In genomic region chr16:9056430-9056829, GRCm38 (mm10) we compare ENCODE assay signal across 19 mouse cellular contexts.
A peak's percentile ranks its signal among the peaks of the same experiment; 100 is the strongest.
DNase-seq lines count a peak whose midpoint lies in the region; ATAC-seq lines count a peak whose summit lies in the region.
"Had no signal": no experiment of that assay in that cellular context is flagged by ENCODE, and none has a peak within 500 bp of the region (broad histone marks: within the 10 kb centered on the region; RNA-seq: fewer than 3 reads in every experiment).

No protein-coding gene starts in this region.

- H3K4me2 ChIP-seq in heart, embryonic 13.5 days, result peak overlapping the region; percentile 56
- H3K4me2 ChIP-seq: forebrain, embryonic 13.5 days; hindbrain, embryonic 13.5 days had no signal

- WGBS in heart, embryonic 13.5 days, result 76% methylated on average over 3 of the region's 3 CpGs

- H3K9me3 ChIP-seq in heart, embryonic 13.5 days, result no peaks in the 10 kb centered on the region
- H3K9me3 ChIP-seq: embryonic facial prominence, embryonic 10.5 days; forebrain, embryonic 13.5 days; hindbrain, embryonic 13.5 days had no signal

- no peak overlapping the region for H3K4me3 ChIP-seq in heart, embryonic 13.5 days
- H3K4me3 ChIP-seq: embryonic facial prominence, embryonic 10.5 days; forebrain, embryonic 13.5 days; hindbrain, embryonic 13.5 days had no signal

- no peak for ATAC-seq in heart, embryonic 13.5 days (ENCODE audit: extremely low read depth, insufficient number of reproducible peaks, low FRiP score, low TSS enrichment)
- ATAC-seq: forebrain, embryonic 13.5 days; forebrain, postnatal 0 days; hindbrain, postnatal 0 days had no signal

- peak; percentile 10 to 11 for DNase-seq in frontal cortex, postnatal 36 days (ENCODE audit: low spot score in 2 of 2)
- no peak for DNase-seq in frontal cortex, postnatal 25 days (ENCODE audit: low spot score in 2 of 2)
- DNase-seq in heart, postnatal 4 days, result no peak
- peak; percentile 14 to 15 for DNase-seq in right cerebral cortex, adult 2 months (ENCODE audit: low spot score in 2 of 2)
- DNase-seq in right cerebral cortex, postnatal 14 days, result no peak
- DNase-seq in retina, postnatal 1 day, result no peak
- DNase-seq: adrenal gland, adult 2 months; adrenal gland, postnatal 25 days; cerebellum, adult 2 months; cerebellum, postnatal 10 days; forebrain, postnatal 0 days; gastrocnemius, postnatal 36 days; heart, adult 18-20 months; kidney, adult 11 months had no signal

- H3K9ac ChIP-seq in heart, embryonic 13.5 days, result no peak overlapping the region
- H3K9ac ChIP-seq: forebrain, embryonic 13.5 days; forebrain, postnatal 0 days; hindbrain, embryonic 13.5 days had no signal

- no peaks in the 10 kb centered on the region for H3K36me3 ChIP-seq in heart, embryonic 13.5 days
- H3K36me3 ChIP-seq: embryonic facial prominence, embryonic 10.5 days; hindbrain, embryonic 13.5 days had no signal

- H3K27me3 ChIP-seq in heart, embryonic 13.5 days (replicated peaks), result no peaks in the 10 kb centered on the region
- H3K27me3 ChIP-seq: forebrain, embryonic 13.5 days; hindbrain, embryonic 13.5 days had no signal

- H3K27ac ChIP-seq in heart, embryonic 13.5 days (replicated peaks), result no peak overlapping the region
- H3K27ac ChIP-seq: embryonic facial prominence, embryonic 10.5 days; forebrain, embryonic 13.5 days; hindbrain, embryonic 13.5 days; hindbrain, postnatal 0 days had no signal

- peaks cover 36% of the 10 kb centered on the region for H3K4me1 ChIP-seq in heart, embryonic 13.5 days
- H3K4me1 ChIP-seq: embryonic facial prominence, embryonic 10.5 days; forebrain, embryonic 13.5 days had no signal

Comparison
In these comparisons a context has a peak if more than half of its experiments do, and no peak if none do; other contexts are left out.
1. DNase-seq: peak in frontal cortex, postnatal 36 days (2 of 2) and right cerebral cortex, adult 2 months (2 of 2); none in frontal cortex, postnatal 25 days (0 of 2), heart, postnatal 4 days (single experiment), right cerebral cortex, postnatal 14 days (single experiment) and retina, postnatal 1 day (single experiment).